Mouse (Mus musculus): Measurements from ENCODE around the gene Zc3h10. TPM values are rescaled to one million over a fixed set of nuclear protein-coding genes. Genes with fewer than 3 reads are reported as not detected.
A peak's percentile ranks its signal among the peaks of the same experiment; 100 is the strongest.

Zc3h10 gene
- polyA plus RNA-seq, 1 experiment from 2014 or later: 9.9 TPM

DNA sequence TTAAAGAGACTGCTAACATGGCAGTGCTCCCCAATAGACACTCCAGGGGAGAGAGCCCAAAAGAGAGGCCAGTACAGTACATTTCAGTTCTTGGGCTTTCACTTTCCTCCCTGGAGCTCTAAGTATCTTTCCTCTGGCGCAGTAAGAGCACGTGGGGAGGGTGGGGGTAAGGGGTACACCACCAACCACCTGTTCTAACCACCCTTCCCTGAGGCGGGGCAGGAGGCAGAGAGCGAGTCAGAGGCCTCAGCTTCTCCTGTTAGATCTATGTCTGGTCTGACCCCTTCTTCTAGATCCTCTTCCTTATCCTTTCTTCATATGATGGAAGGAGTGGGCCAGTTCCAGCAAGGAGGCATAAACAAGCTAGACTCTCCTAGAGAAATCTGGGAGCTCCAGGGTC is 39.5 kb upstream of the Zc3h10 start:
- peaks cover 8% of the 10 kb centered on the region; the same call in 1 of the 2 replicates for H3K4me1 ChIP-seq (replicated peaks; ENCODE audit: control insufficient read depth, insufficient read depth, low read length)

DNA sequence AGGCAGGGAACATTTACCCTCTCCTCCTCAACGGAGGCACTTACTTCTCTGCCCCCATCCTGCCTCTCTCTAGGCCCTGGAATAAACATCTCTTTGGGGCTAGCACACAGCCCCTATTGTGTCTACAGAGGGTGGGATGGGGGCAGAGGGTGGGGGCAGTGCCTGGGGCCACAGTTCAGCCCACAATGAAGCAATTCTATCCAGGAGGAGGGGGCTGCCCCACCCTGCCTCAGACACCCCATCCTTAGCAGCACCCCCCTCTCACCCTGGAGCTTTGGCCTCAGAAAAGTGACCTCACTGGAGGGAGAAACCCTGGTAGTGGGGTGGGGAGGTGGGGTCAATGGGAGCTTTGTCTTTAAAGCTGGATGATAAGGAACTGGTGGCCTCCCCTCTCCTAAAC is 39.0 kb upstream of the Zc3h10 start:
- no peak overlapping the region for H3K4me3 ChIP-seq (ENCODE audit: low read depth, low read length)
- WGBS: 11% methylated on average over 1 of the region's 1 CpGs
- DNase-seq (ENCODE audit: low spot score) (no peak), ATAC-seq (replicated peaks; ENCODE audit: low FRiP score) (no peak)
- no peaks in the 10 kb centered on the region for H3K36me3 ChIP-seq (ENCODE audit: control insufficient read depth, insufficient read depth, low read length)
- no peak overlapping the region for H3K27ac ChIP-seq (ENCODE audit: low read depth, low read length)
- H3K9me3 ChIP-seq (ENCODE audit: control insufficient read depth, low read length): no peaks in the 10 kb centered on the region
- peaks cover 58% of the 10 kb centered on the region for H3K27me3 ChIP-seq (replicated peaks; ENCODE audit: control insufficient read depth, insufficient read depth, low read length)
- H3K4me1 ChIP-seq (replicated peaks; ENCODE audit: control insufficient read depth, insufficient read depth, low read length): peaks cover 8% of the 10 kb centered on the region; the same call in 1 of the 2 replicates
- no peak overlapping the region for H3K9ac ChIP-seq (ENCODE audit: low read depth, low read length)
- no peak overlapping the region for H3K4me2 ChIP-seq

More for the DNA sequence above, 39.5 kb upstream of the Zc3h10 start:
- Histone ChIP-seq H3K4me2 (no peak overlapping the region; the same call in 1 of the 2 replicates), H3K9me3 (ENCODE audit: control insufficient read depth, low read length) (no peaks in the 10 kb centered on the region), H3K9ac (ENCODE audit: low read depth, low read length) (no peak overlapping the region), H3K36me3 (ENCODE audit: control insufficient read depth, insufficient read depth, low read length) (no peaks in the 10 kb centered on the region), H3K4me3 (ENCODE audit: low read depth, low read length) (no peak overlapping the region), H3K27ac (ENCODE audit: low read depth, low read length) (no peak overlapping the region), H3K27me3 (replicated peaks; ENCODE audit: control insufficient read depth, insufficient read depth, low read length) (peaks cover 58% of the 10 kb centered on the region)
- DNase-seq (ENCODE audit: low spot score): no peak
- no peak for ATAC-seq (replicated peaks; ENCODE audit: low FRiP score)
- 40% methylated on average over 4 of the region's 4 CpGs for WGBS

DNA sequence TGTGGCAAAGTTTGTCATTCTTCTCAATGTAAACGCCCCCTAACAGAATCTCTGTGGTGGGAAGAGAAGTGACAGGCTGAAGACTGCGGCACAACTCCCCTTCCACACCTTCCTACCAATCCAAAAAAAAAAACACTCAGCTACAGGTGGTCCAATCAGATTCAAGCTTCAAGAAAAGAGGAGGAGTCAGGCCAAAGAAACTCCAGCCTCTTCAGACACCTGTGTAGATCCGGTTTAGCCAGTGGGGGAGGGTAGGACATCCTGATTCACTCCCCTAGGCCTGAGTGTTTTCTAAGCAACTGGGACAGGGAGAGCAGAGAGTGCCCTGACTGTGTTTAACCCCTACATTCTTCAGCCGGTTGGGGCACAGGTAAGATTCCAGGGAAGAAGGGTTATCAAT is 36.8 kb upstream of the Zc3h10 start:
- Histone ChIP-seq H3K36me3 (ENCODE audit: control insufficient read depth, insufficient read depth, low read length) (no peaks in the 10 kb centered on the region), H3K27me3 (replicated peaks; ENCODE audit: control insufficient read depth, insufficient read depth, low read length) (peaks cover 50% of the 10 kb centered on the region), H3K9ac (ENCODE audit: low read depth, low read length) (no peak overlapping the region), H3K27ac (ENCODE audit: low read depth, low read length) (no peak overlapping the region), H3K4me2 (no peak overlapping the region), H3K4me1 (replicated peaks; ENCODE audit: control insufficient read depth, insufficient read depth, low read length) (peaks cover 8% of the 10 kb centered on the region; the same call in 1 of the 2 replicates), H3K4me3 (ENCODE audit: low read depth, low read length) (no peak overlapping the region), H3K9me3 (ENCODE audit: control insufficient read depth, low read length) (no peaks in the 10 kb centered on the region)
- DNase-seq (ENCODE audit: low spot score): no peak
- 14% methylated on average over 4 of the region's 4 CpGs for WGBS
- ATAC-seq (replicated peaks; ENCODE audit: low FRiP score): no peak

DNA sequence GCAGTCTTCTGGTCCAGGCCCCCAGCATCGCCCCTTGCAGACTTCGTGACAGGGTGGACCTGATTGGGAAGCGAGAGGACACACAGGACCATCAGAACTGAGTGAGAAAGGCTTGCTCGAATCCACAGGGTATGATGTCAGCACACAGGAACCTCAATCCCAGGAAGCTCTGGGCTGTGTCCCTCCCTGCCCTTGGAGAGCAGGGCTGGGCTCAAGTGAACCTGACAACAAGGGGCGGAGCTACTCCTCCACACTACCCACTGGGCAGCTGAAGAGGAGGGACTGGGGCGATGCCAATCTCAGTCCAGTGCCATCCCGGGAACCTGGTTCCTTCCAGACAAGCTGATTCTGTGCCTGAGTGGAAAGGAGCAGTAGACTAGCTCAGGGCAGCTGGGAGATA is 36.1 kb upstream of the Zc3h10 start:
- 0 out of 2 replicates have a peak, but pooled peaks have one; percentile 28 for ATAC-seq (replicated peaks; ENCODE audit: low FRiP score)
- no peaks in the 10 kb centered on the region for H3K9me3 ChIP-seq (ENCODE audit: control insufficient read depth, low read length)
- H3K4me1 ChIP-seq (replicated peaks; ENCODE audit: control insufficient read depth, insufficient read depth, low read length): 0 out of 2 replicates have a peak, but pooled peaks cover 6% of the 10 kb centered on the region
- H3K9ac ChIP-seq (ENCODE audit: low read depth, low read length): no peak overlapping the region
- no peak overlapping the region for H3K4me2 ChIP-seq
- H3K4me3 ChIP-seq (ENCODE audit: low read depth, low read length): no peak overlapping the region
- H3K36me3 ChIP-seq (ENCODE audit: control insufficient read depth, insufficient read depth, low read length): no peaks in the 10 kb centered on the region
- H3K27me3 ChIP-seq (replicated peaks; ENCODE audit: control insufficient read depth, insufficient read depth, low read length): peaks cover 43% of the 10 kb centered on the region
- WGBS: 21% methylated on average over 7 of the region's 7 CpGs
- no peak for DNase-seq (ENCODE audit: low spot score)
- no peak overlapping the region for H3K27ac ChIP-seq (ENCODE audit: low read depth, low read length)

DNA sequence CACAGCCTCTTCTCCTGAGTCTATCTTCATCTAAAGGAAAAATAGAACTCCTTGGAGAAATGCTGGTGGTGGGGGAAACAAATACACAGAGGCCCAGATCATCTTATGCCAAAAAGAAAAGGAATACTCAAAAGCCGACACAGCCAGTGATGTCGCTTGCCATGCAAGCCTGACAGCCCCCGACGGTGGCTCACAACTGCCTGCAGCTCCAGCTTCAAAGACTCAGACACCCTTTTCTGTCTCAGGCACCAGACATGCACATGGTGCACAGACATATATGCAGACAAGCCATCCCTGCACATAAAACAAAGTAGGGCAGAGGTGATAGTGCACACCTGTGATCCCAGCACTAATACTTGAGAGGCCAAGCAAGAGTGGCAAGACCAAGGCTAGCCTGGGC is 32.2 kb upstream of the Zc3h10 start:
- H3K36me3 ChIP-seq (ENCODE audit: control insufficient read depth, insufficient read depth, low read length): no peaks in the 10 kb centered on the region; the same call in 1 of the 2 replicates
- no peaks in the 10 kb centered on the region for H3K4me1 ChIP-seq (replicated peaks; ENCODE audit: control insufficient read depth, insufficient read depth, low read length)
- H3K9ac ChIP-seq (ENCODE audit: low read depth, low read length): no peak overlapping the region
- H3K27me3 ChIP-seq (replicated peaks; ENCODE audit: control insufficient read depth, insufficient read depth, low read length): peaks cover 11% of the 10 kb centered on the region
- H3K9me3 ChIP-seq (ENCODE audit: control insufficient read depth, low read length): no peaks in the 10 kb centered on the region
- DNase-seq (ENCODE audit: low spot score) (no peak), ATAC-seq (replicated peaks; ENCODE audit: low FRiP score) (no peak)
- no peak overlapping the region for H3K27ac ChIP-seq (ENCODE audit: low read depth, low read length)
- no peak overlapping the region for H3K4me3 ChIP-seq (ENCODE audit: low read depth, low read length)
- no peak overlapping the region for H3K4me2 ChIP-seq
- 88% methylated on average over 4 of the region's 4 CpGs for WGBS

GRCm38 (mm10) chr10:128579298-128579697 is 31.7 kb upstream of the Zc3h10 start:
- 79% methylated on average over 3 of the region's 3 CpGs for WGBS
- Histone ChIP-seq H3K36me3 (ENCODE audit: control insufficient read depth, insufficient read depth, low read length) (no peaks in the 10 kb centered on the region; the same call in 1 of the 2 replicates), H3K4me2 (no peak overlapping the region), H3K27me3 (replicated peaks; ENCODE audit: control insufficient read depth, insufficient read depth, low read length) (peaks cover 7% of the 10 kb centered on the region), H3K27ac (ENCODE audit: low read depth, low read length) (no peak overlapping the region), H3K4me3 (ENCODE audit: low read depth, low read length) (no peak overlapping the region), H3K9ac (ENCODE audit: low read depth, low read length) (no peak overlapping the region), H3K4me1 (replicated peaks; ENCODE audit: control insufficient read depth, insufficient read depth, low read length) (no peaks in the 10 kb centered on the region), H3K9me3 (ENCODE audit: control insufficient read depth, low read length) (no peaks in the 10 kb centered on the region)
- DNase-seq (ENCODE audit: low spot score) (no peak), ATAC-seq (replicated peaks; ENCODE audit: low FRiP score) (no peak)

GRCm38 (mm10) chr10:128578330-128578729 is 30.8 kb upstream of the Zc3h10 start:
- H3K36me3 ChIP-seq (ENCODE audit: control insufficient read depth, insufficient read depth, low read length): no peaks in the 10 kb centered on the region; the same call in 1 of the 2 replicates

DNA sequence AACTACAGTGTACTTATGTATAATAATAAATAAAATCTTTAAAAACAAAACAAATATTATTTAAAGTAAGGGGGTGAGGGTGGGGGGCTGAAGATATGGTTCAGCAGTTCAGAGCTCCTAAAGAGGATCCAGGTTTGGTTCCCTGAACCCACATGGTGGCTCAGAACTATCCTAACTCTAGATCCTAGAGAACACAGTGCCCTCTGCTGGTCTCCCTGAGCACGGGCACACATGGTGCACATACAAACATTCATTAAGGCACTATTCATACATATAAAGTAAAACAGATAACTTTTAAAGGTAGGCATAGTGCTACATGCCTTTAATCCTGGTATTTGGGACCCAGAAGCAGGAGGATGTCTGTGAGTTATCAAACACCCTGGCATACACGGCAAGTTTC is 27.5 kb upstream of the Zc3h10 start:
- no peaks in the 10 kb centered on the region for H3K4me1 ChIP-seq (replicated peaks; ENCODE audit: control insufficient read depth, insufficient read depth, low read length)
- 84% methylated on average over 2 of the region's 2 CpGs for WGBS
- no peak overlapping the region for H3K9ac ChIP-seq (ENCODE audit: low read depth, low read length)
- no peak overlapping the region for H3K27ac ChIP-seq (ENCODE audit: low read depth, low read length)
- ATAC-seq (replicated peaks; ENCODE audit: low FRiP score): no peak
- no peak overlapping the region for H3K4me2 ChIP-seq
- H3K27me3 ChIP-seq (replicated peaks; ENCODE audit: control insufficient read depth, insufficient read depth, low read length): no peaks in the 10 kb centered on the region; the same call in 1 of the 2 replicates
- no peaks in the 10 kb centered on the region for H3K9me3 ChIP-seq (ENCODE audit: control insufficient read depth, low read length)
- H3K4me3 ChIP-seq (ENCODE audit: low read depth, low read length): no peak overlapping the region
- H3K36me3 ChIP-seq (ENCODE audit: control insufficient read depth, insufficient read depth, low read length): no peaks in the 10 kb centered on the region; the same call in 1 of the 2 replicates
- no peak for DNase-seq (ENCODE audit: low spot score)

More at GRCm38 (mm10) chr10:128578330-128578729, 30.8 kb upstream of the Zc3h10 start:
- H3K4me2 ChIP-seq: no peak overlapping the region
- H3K27me3 ChIP-seq (replicated peaks; ENCODE audit: control insufficient read depth, insufficient read depth, low read length): no peaks in the 10 kb centered on the region; the same call in 1 of the 2 replicates
- H3K27ac ChIP-seq (ENCODE audit: low read depth, low read length): no peak overlapping the region
- no peak overlapping the region for H3K9ac ChIP-seq (ENCODE audit: low read depth, low read length)
- no peak for ATAC-seq (replicated peaks; ENCODE audit: low FRiP score)
- H3K4me1 ChIP-seq (replicated peaks; ENCODE audit: control insufficient read depth, insufficient read depth, low read length): no peaks in the 10 kb centered on the region
- no peak for DNase-seq (ENCODE audit: low spot score)
- WGBS: 59% methylated on average over 11 of the region's 11 CpGs
- H3K9me3 ChIP-seq (ENCODE audit: control insufficient read depth, low read length): no peaks in the 10 kb centered on the region
- H3K4me3 ChIP-seq (ENCODE audit: low read depth, low read length): no peak overlapping the region

DNA sequence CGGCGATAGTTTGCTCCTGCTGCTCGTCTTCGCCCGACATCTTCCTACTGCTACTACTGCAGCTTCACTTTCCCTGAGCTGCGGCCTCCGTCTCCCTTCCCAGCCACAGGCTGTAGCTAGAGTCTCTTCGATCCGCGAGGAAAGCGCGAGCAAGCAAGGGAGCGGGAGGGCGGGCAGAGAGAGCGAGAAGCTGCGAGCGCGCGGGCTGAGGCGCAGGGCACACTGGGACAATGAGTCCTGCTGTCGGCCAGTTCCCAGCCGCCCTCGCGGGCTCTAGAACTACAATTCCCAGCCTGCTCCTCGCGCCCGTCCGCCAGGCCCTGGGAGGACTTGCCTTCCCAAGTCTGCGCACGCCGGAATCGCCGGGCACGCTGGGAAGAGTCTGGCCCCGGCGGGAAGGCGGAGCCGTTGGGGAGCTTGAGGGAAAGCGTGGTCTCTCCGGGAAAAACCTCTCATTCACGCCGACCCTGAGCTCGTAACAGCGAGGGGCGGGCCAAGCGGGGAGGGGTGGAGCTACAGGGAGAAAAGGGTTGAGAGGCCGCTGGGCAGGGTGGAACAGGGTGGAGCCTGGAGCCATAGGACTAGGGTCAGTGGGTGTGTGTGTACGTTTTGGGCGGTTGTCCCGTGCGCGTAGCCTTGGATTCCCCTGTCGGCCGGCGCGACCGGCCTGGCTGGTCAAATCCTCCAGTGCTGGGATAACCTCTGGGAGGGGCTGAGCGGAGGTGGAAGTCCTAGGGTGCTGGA is 18.4 kb upstream of the Zc3h10 start, which contains the start of gene Pa2g4:
Pa2g4 (minus strand) TSS at position 200 of the 744 bp plus-strand sequence.
- Histone ChIP-seq H3K36me3 (ENCODE audit: control insufficient read depth, insufficient read depth, low read length) (peaks cover 18% of the 10 kb centered on the region), H3K9ac (ENCODE audit: low read depth, low read length) (peak within 1 kb of the TSS; percentile 97), H3K4me2 (peak within 1 kb of the TSS; percentile 76), H3K4me3 (ENCODE audit: low read depth, low read length) (peak within 1 kb of the TSS; percentile 91), H3K4me1 (replicated peaks; ENCODE audit: control insufficient read depth, insufficient read depth, low read length) (peaks cover 9% of the 10 kb centered on the region; the same call in 1 of the 2 replicates), H3K27ac (ENCODE audit: low read depth, low read length) (peak within 1 kb of the TSS; percentile 89), H3K27me3 (replicated peaks; ENCODE audit: control insufficient read depth, insufficient read depth, low read length) (no peaks in the 10 kb centered on the region), H3K9me3 (ENCODE audit: control insufficient read depth, low read length) (no peaks in the 10 kb centered on the region)
- peak; percentile 99 for ATAC-seq (replicated peaks; ENCODE audit: low FRiP score)
- WGBS: under 1% methylated on average over 58 of the region's 58 CpGs
- peak; percentile 100 for DNase-seq (ENCODE audit: low spot score)

All from liver, embryonic 11.5 days (tissue).